Mouse (Mus musculus) thymus, postnatal 10 days (tissue): ENCODE measurements around the gene Calml4.
A peak's percentile ranks its signal among the peaks of the same experiment; 100 is the strongest.
"Not testable (repeated sequence)": the region's sequence is repeated elsewhere in the genome, so short reads cannot be mapped to it uniquely, and the experiment has no call there.

Experiments used
- DNase-seq, 2 experiments: peaks; one replicate each; pipeline ENCODE4 v3.0.0; 2021; ENCODE audit warnings: low spot score in 2 of 2

Gene Calml4

GRCm38 (mm10) chr9:62835705-62836446 is 22.0 kb upstream of the Calml4 start:
- no peak for DNase-seq

GRCm38 (mm10) chr9:62837611-62838010 is 20.3 kb upstream of the Calml4 start:
- DNase-seq, result no peak

GRCm38 (mm10) chr9:62838146-62838505 is 19.8 kb upstream of the Calml4 start:
- no peak for DNase-seq

- peak; percentile 72 to 79 for DNase-seq
Observed at GRCm38 (mm10) chr9:62838506-62839171, 19.2 kb upstream of the Calml4 start, which contains the start of gene Cln6. Gene Cln6, plus strand, starts transcription at chr9:62838785.

- DNase-seq, result no peak
Observed at GRCm38 (mm10) chr9:62839172-62839770, 18.6 kb upstream of the Calml4 start.

- DNase-seq, result no peak
Observed at GRCm38 (mm10) chr9:62843356-62844024, 14.4 kb upstream of the Calml4 start.

GRCm38 (mm10) chr9:62844461-62844860 is 13.4 kb upstream of the Calml4 start:
- no peak for DNase-seq

- peak; percentile 70 to 89 for DNase-seq
Observed at GRCm38 (mm10) chr9:62847694-62848093, 10.2 kb upstream of the Calml4 start.

- DNase-seq, result no peak
Observed at GRCm38 (mm10) chr9:62848641-62849040, 9.2 kb upstream of the Calml4 start.

GRCm38 (mm10) chr9:62851571-62851970 is 6.3 kb upstream of the Calml4 start:
- peak; percentile 72 to 78 for DNase-seq

- DNase-seq, result no peak
Observed at GRCm38 (mm10) chr9:62854483-62854882, 3.4 kb upstream of the Calml4 start.

GRCm38 (mm10) chr9:62857216-62857615 is 664 bp upstream of the Calml4 start:
- DNase-seq, result no peak

- no peak for DNase-seq
Observed at GRCm38 (mm10) chr9:62858266-62859019, 563 bp downstream of the Calml4 start.

GRCm38 (mm10) chr9:62860102-62860501 is 2.2 kb downstream of the Calml4 start:
- DNase-seq, result not testable (repeated sequence)

- no peak for DNase-seq
Observed at GRCm38 (mm10) chr9:62860866-62861265, 3.0 kb downstream of the Calml4 start.

- not testable (repeated sequence) for DNase-seq
Observed at GRCm38 (mm10) chr9:62869236-62869635, 11.4 kb downstream of the Calml4 start.

GRCm38 (mm10) chr9:62870728-62871127 is 12.8 kb downstream of the Calml4 start:
- DNase-seq, result no peak

- DNase-seq, result no peak
Observed at GRCm38 (mm10) chr9:62876966-62877616, 19.2 kb downstream of the Calml4 start.

- no peak for DNase-seq
Observed at GRCm38 (mm10) chr9:62877825-62878224, 19.9 kb downstream of the Calml4 start.

GRCm38 (mm10) chr9:62881871-62882270 is 24.0 kb downstream of the Calml4 start:
- DNase-seq, result no peak

GRCm38 (mm10) chr9:62894486-62894885 is 36.6 kb downstream of the Calml4 start:
- DNase-seq, result no peak
